Mouse (Mus musculus): ENCODE results near the gene Aunip.
"Not testable (repeated sequence)": the region's sequence is repeated elsewhere in the genome, so short reads cannot be mapped to it uniquely, and the experiment has no call there.

DNA sequence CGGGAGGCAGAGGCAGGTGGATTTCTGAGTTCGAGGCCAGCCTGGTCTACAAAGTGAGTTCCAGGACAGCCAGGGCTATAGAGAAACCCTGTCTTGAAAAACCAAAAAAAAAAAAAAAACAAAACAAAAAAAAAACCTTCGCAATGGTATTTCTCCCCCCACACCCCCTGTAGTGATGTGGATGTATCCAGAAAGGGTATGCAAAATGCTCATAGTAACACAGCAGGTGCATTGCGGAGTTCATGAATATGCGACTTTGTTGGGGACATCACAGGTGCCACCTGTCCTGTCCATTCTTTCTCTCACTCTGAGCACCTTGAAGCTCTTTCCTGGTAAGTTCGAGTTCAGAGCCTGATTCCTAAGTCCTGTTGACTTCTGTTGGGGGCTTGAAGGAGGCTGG is 16.6 kb upstream of the Aunip start:
- TF ChIP-seq CTCF (IDR thresholded peaks at IDR 0.05; ENCODE audit: low read depth, low read length); POLR2A (IDR thresholded peaks at IDR 0.05; ENCODE audit: extremely low read depth, insufficient read depth, low read length): not testable (repeated sequence)
